Mouse (Mus musculus) kidney, adult 2 months (tissue): ENCODE data around the gene Klk1b21.

Source experiments
- CTCF ChIP-seq: fragments of 200-500 bp; conservative IDR thresholded peaks from 2 replicates; pipeline ENCODE4 v1.5.1; 2011; ENCODE audit warnings: low read depth, mild to moderate bottlenecking, control low read depth, low read length, moderate library complexity, mixed read lengths; ENCODE audit not compliant: insufficient read depth, insufficient read length
- POLR2A ChIP-seq: fragments of 200-500 bp; IDR thresholded peaks from one replicate; pipeline ENCODE4 v1.6.1; 2011; ENCODE audit warnings: low read depth, low read length, control low read depth

GRCm38 (mm10) chr7:44077703-44078102 is 24.4 kb upstream of the Klk1b21 start:
- no peak for TF ChIP-seq POLR2A
- no peak for TF ChIP-seq CTCF
